Mouse (Mus musculus) G1E (cell line): ENCODE measurements around the gene Meis2.

Source experiments
- CTCF ChIP-seq: IDR thresholded peaks from 2 replicates; pipeline ENCODE4 v1.5.1; 2012; ENCODE audit warnings: low read depth, low read length, inconsistent platforms, mixed read lengths
- GATA1 ChIP-seq: IDR thresholded peaks from 2 replicates; pipeline ENCODE4 v1.6.1; 2012; ENCODE audit warnings: borderline replicate concordance, low read length, inconsistent platforms, mixed read lengths
- GATA2 ChIP-seq: IDR thresholded peaks from 2 replicates; pipeline ENCODE4 v1.6.1; 2012; ENCODE audit warnings: low read depth, low read length, inconsistent platforms, borderline replicate concordance
- TAL1 ChIP-seq: conservative IDR thresholded peaks from 2 replicates; pipeline ENCODE4 v1.6.1; 2012; ENCODE audit warnings: low read depth, low read length, inconsistent platforms, mixed read lengths

DNA sequence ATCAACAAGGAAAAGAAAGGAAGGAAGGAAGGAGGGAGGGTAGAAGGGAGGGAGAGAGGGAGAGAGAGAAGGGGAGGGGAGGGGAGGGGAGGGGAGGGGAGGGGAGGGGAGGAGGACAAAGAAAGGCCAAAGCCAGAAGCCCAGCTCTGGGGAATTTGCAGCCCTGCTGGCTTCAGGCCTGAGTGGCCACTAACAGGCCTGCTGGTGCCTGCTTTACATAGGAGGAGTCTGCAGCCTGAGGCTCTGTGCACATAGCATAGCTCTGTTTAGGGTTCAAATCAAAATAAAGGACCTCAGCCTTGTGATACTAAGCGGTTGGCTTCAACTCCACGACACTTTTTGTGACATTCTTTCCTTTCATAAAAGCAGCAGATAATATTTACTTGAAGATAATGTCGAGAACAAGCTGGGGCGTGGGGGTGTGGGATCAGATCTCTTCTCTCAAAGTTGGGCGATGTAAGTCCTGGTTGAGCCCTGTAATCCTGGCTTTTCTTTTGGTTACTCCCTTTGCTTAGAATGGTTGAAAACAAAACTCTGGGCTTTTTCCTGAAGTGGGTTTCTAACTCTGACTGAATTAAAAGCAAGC is 37.9 kb upstream of the Meis2 start:
- TF ChIP-seq CTCF: no peak
- no peak for TF ChIP-seq GATA1
- no peak for TF ChIP-seq GATA2
- TF ChIP-seq TAL1: no peak
